Mouse (Mus musculus): ENCODE results near the gene Notch4. TPM values are rescaled to one million over a fixed set of nuclear protein-coding genes. Genes with fewer than 3 reads are reported as not detected.
A peak's percentile ranks its signal among the peaks of the same experiment; 100 is the strongest.

The Notch4 gene
- polyA plus RNA-seq, 1 experiment from 2014 or later, result 11.6 TPM

- Histone ChIP-seq H3K27me3 (ENCODE audit: control insufficient read depth, insufficient read depth, low read length) (no peaks in the 10 kb centered on the region), H3K4me3 (ENCODE audit: low read depth, low read length) (no peak overlapping the region), H3K27ac (ENCODE audit: low read depth, low read length) (no peak overlapping the region), H3K4me1 (replicated peaks; ENCODE audit: control insufficient read depth, insufficient read depth, low read length) (no peaks in the 10 kb centered on the region), H3K36me3 (ENCODE audit: control insufficient read depth, insufficient read depth, low read length) (no peaks in the 10 kb centered on the region), H3K9me3 (ENCODE audit: control insufficient read depth, low read length) (no peaks in the 10 kb centered on the region), H3K9ac (ENCODE audit: low read depth, low read length) (no peak overlapping the region), H3K4me2 (replicated peaks; ENCODE audit: low read depth, low read length) (no peak overlapping the region)
- ATAC-seq (ENCODE audit: low FRiP score), result no peak
- WGBS, result 76% methylated on average over 5 of the region's 5 CpGs
- DNase-seq (ENCODE audit: low spot score), result no peak
These were observed 12.5 kb downstream of the Notch4 start for GRCm38 (mm10) chr17:34576577-34576976.

GRCm38 (mm10) chr17:34578070-34578469, 14.0 kb downstream of the Notch4 start:
- 85% methylated on average over 3 of the region's 3 CpGs for WGBS
- Histone ChIP-seq H3K4me2 (replicated peaks; ENCODE audit: low read depth, low read length) (no peak overlapping the region), H3K4me1 (replicated peaks; ENCODE audit: control insufficient read depth, insufficient read depth, low read length) (no peaks in the 10 kb centered on the region), H3K36me3 (ENCODE audit: control insufficient read depth, insufficient read depth, low read length) (no peaks in the 10 kb centered on the region), H3K9ac (ENCODE audit: low read depth, low read length) (no peak overlapping the region), H3K27me3 (ENCODE audit: control insufficient read depth, insufficient read depth, low read length) (no peaks in the 10 kb centered on the region), H3K27ac (ENCODE audit: low read depth, low read length) (no peak overlapping the region), H3K4me3 (ENCODE audit: low read depth, low read length) (no peak overlapping the region), H3K9me3 (ENCODE audit: control insufficient read depth, low read length) (no peaks in the 10 kb centered on the region)
- no peak for ATAC-seq (ENCODE audit: low FRiP score)
- no peak for DNase-seq (ENCODE audit: low spot score)

GRCm38 (mm10) chr17:34582528-34582927, 18.5 kb downstream of the Notch4 start:
- Histone ChIP-seq H3K9me3 (ENCODE audit: control insufficient read depth, low read length) (no peaks in the 10 kb centered on the region), H3K9ac (ENCODE audit: low read depth, low read length) (no peak overlapping the region), H3K27ac (ENCODE audit: low read depth, low read length) (no peak overlapping the region), H3K36me3 (ENCODE audit: control insufficient read depth, insufficient read depth, low read length) (no peaks in the 10 kb centered on the region), H3K4me2 (replicated peaks; ENCODE audit: low read depth, low read length) (no peak overlapping the region), H3K4me1 (replicated peaks; ENCODE audit: control insufficient read depth, insufficient read depth, low read length) (peaks cover 5% of the 10 kb centered on the region; the same call in 1 of the 2 replicates), H3K27me3 (ENCODE audit: control insufficient read depth, insufficient read depth, low read length) (no peaks in the 10 kb centered on the region), H3K4me3 (ENCODE audit: low read depth, low read length) (no peak overlapping the region)
- DNase-seq (ENCODE audit: low spot score) (no peak), ATAC-seq (ENCODE audit: low FRiP score) (no peak)
- WGBS, result 87% methylated on average over 12 of the region's 12 CpGs

- Histone ChIP-seq H3K27ac (ENCODE audit: low read depth, low read length) (no peak overlapping the region), H3K4me1 (replicated peaks; ENCODE audit: control insufficient read depth, insufficient read depth, low read length) (peaks cover 5% of the 10 kb centered on the region), H3K4me2 (replicated peaks; ENCODE audit: low read depth, low read length) (no peak overlapping the region), H3K4me3 (ENCODE audit: low read depth, low read length) (no peak overlapping the region), H3K9me3 (ENCODE audit: control insufficient read depth, low read length) (no peaks in the 10 kb centered on the region), H3K27me3 (ENCODE audit: control insufficient read depth, insufficient read depth, low read length) (no peaks in the 10 kb centered on the region), H3K36me3 (ENCODE audit: control insufficient read depth, insufficient read depth, low read length) (no peaks in the 10 kb centered on the region), H3K9ac (ENCODE audit: low read depth, low read length) (no peak overlapping the region)
- 68% methylated on average over 6 of the region's 7 CpGs for WGBS
- ATAC-seq (ENCODE audit: low FRiP score) (no peak), DNase-seq (ENCODE audit: low spot score) (no peak)
These were observed 19.3 kb downstream of the Notch4 start for GRCm38 (mm10) chr17:34583397-34583796.

- H3K4me1 ChIP-seq (replicated peaks; ENCODE audit: control insufficient read depth, insufficient read depth, low read length), result peaks cover 7% of the 10 kb centered on the region
- H3K9ac ChIP-seq (ENCODE audit: low read depth, low read length), result no peak overlapping the region
- ATAC-seq (ENCODE audit: low FRiP score), result no peak
- H3K36me3 ChIP-seq (ENCODE audit: control insufficient read depth, insufficient read depth, low read length), result no peaks in the 10 kb centered on the region
- no peaks in the 10 kb centered on the region for H3K9me3 ChIP-seq (ENCODE audit: control insufficient read depth, low read length)
- H3K4me3 ChIP-seq (ENCODE audit: low read depth, low read length), result no peak overlapping the region
- WGBS, result 85% methylated on average over 8 of the region's 8 CpGs
- DNase-seq (ENCODE audit: low spot score), result no peak
- H3K27ac ChIP-seq (ENCODE audit: low read depth, low read length), result no peak overlapping the region
- no peak overlapping the region for H3K4me2 ChIP-seq (replicated peaks; ENCODE audit: low read depth, low read length)
- H3K27me3 ChIP-seq (ENCODE audit: control insufficient read depth, insufficient read depth, low read length), result no peaks in the 10 kb centered on the region
These were observed 19.8 kb downstream of the Notch4 start for GRCm38 (mm10) chr17:34583819-34584218.

GRCm38 (mm10) chr17:34585121-34585520, 21.1 kb downstream of the Notch4 start:
- Histone ChIP-seq H3K9me3 (ENCODE audit: control insufficient read depth, low read length) (no peaks in the 10 kb centered on the region), H3K36me3 (ENCODE audit: control insufficient read depth, insufficient read depth, low read length) (no peaks in the 10 kb centered on the region), H3K4me2 (replicated peaks; ENCODE audit: low read depth, low read length) (no peak overlapping the region), H3K27ac (ENCODE audit: low read depth, low read length) (no peak overlapping the region), H3K27me3 (ENCODE audit: control insufficient read depth, insufficient read depth, low read length) (no peaks in the 10 kb centered on the region), H3K4me3 (ENCODE audit: low read depth, low read length) (no peak overlapping the region), H3K9ac (ENCODE audit: low read depth, low read length) (no peak overlapping the region), H3K4me1 (replicated peaks; ENCODE audit: control insufficient read depth, insufficient read depth, low read length) (peaks cover 16% of the 10 kb centered on the region)
- DNase-seq (ENCODE audit: low spot score) (no peak), ATAC-seq (ENCODE audit: low FRiP score) (no peak)
- WGBS, result 83% methylated on average over 8 of the region's 8 CpGs

GRCm38 (mm10) chr17:34585877-34586771, 22.1 kb downstream of the Notch4 start:
- H3K9ac ChIP-seq (ENCODE audit: low read depth, low read length), result peak overlapping the region; percentile 94
- H3K27ac ChIP-seq (ENCODE audit: low read depth, low read length), result peak overlapping the region; percentile 99
- WGBS, result 16% methylated on average over 32 of the region's 32 CpGs
- no peaks in the 10 kb centered on the region for H3K9me3 ChIP-seq (ENCODE audit: control insufficient read depth, low read length)
- H3K36me3 ChIP-seq (ENCODE audit: control insufficient read depth, insufficient read depth, low read length), result no peaks in the 10 kb centered on the region
- H3K4me2 ChIP-seq (replicated peaks; ENCODE audit: low read depth, low read length), result peak overlapping the region; percentile 89
- H3K4me3 ChIP-seq (ENCODE audit: low read depth, low read length), result peak overlapping the region; percentile 67
- ATAC-seq (ENCODE audit: low FRiP score), result peak; percentile 39
- DNase-seq (ENCODE audit: low spot score), result no peak
- H3K4me1 ChIP-seq (replicated peaks; ENCODE audit: control insufficient read depth, insufficient read depth, low read length), result peaks cover 24% of the 10 kb centered on the region
- H3K27me3 ChIP-seq (ENCODE audit: control insufficient read depth, insufficient read depth, low read length), result no peaks in the 10 kb centered on the region

GRCm38 (mm10) chr17:34586796-34587422, 22.8 kb downstream of the Notch4 start:
- ATAC-seq (ENCODE audit: low FRiP score) (peak; percentile 77), DNase-seq (ENCODE audit: low spot score) (peak; percentile 95)
- no peaks in the 10 kb centered on the region for H3K36me3 ChIP-seq (ENCODE audit: control insufficient read depth, insufficient read depth, low read length)
- peak overlapping the region; percentile 99 for H3K27ac ChIP-seq (ENCODE audit: low read depth, low read length)
- H3K9ac ChIP-seq (ENCODE audit: low read depth, low read length), result peak overlapping the region; percentile 94
- H3K4me1 ChIP-seq (replicated peaks; ENCODE audit: control insufficient read depth, insufficient read depth, low read length), result peaks cover 27% of the 10 kb centered on the region
- under 1% methylated on average over 38 of the region's 38 CpGs for WGBS
- peak overlapping the region; percentile 89 for H3K4me2 ChIP-seq (replicated peaks; ENCODE audit: low read depth, low read length)
- no peaks in the 10 kb centered on the region for H3K27me3 ChIP-seq (ENCODE audit: control insufficient read depth, insufficient read depth, low read length)
- no peaks in the 10 kb centered on the region for H3K9me3 ChIP-seq (ENCODE audit: control insufficient read depth, low read length)
- peak overlapping the region; percentile 67 for H3K4me3 ChIP-seq (ENCODE audit: low read depth, low read length)

Data from hindbrain, embryonic 11.5 days (tissue).